ENCODE assay signal across 17 mouse cellular contexts in genomic region chr1:118613631-118614183, GRCm38 (mm10). TPM values are rescaled to one million over a fixed set of nuclear protein-coding genes. Genes with fewer than 3 reads are reported as not detected.
DNase-seq lines count a peak whose midpoint lies in the region; ATAC-seq and TF ChIP-seq lines count a peak whose summit lies in the region.
"Had no signal": no experiment of that assay in that cellular context is flagged by ENCODE, and none has a peak within 500 bp of the region (broad histone marks: within the 10 kb centered on the region; RNA-seq: fewer than 3 reads in every experiment).

No protein-coding gene starts in this region.

- no peak overlapping the region for H3K9ac ChIP-seq in midbrain, embryonic 11.5 days (ENCODE audit: low read length)
- H3K9ac ChIP-seq in midbrain, embryonic 14.5 days (replicated peaks; ENCODE audit: low read length) = no peak overlapping the region
- no peak overlapping the region for H3K9ac ChIP-seq in intestine, postnatal 0 days (ENCODE audit: low read depth, low read length)
- no peak overlapping the region for H3K9ac ChIP-seq in kidney, embryonic 16.5 days (replicated peaks; ENCODE audit: low read length)
- H3K9ac ChIP-seq in liver, embryonic 14.5 days (replicated peaks) = no peak overlapping the region
- H3K9ac ChIP-seq: embryonic facial prominence, embryonic 13.5 days; limb, embryonic 12.5 days had no signal

- H3K4me2 ChIP-seq in midbrain, embryonic 11.5 days = no peak overlapping the region
- no peak overlapping the region for H3K4me2 ChIP-seq in midbrain, embryonic 14.5 days (ENCODE audit: low read length)
- no peak overlapping the region for H3K4me2 ChIP-seq in intestine, postnatal 0 days (replicated peaks; ENCODE audit: low read depth)
- no peak overlapping the region for H3K4me2 ChIP-seq in kidney, embryonic 16.5 days (replicated peaks; ENCODE audit: low read depth, low read length)
- no peak overlapping the region for H3K4me2 ChIP-seq in liver, embryonic 14.5 days (ENCODE audit: low read depth)
- H3K4me2 ChIP-seq: embryonic facial prominence, embryonic 13.5 days; limb, embryonic 12.5 days had no signal

- no peak for TF ChIP-seq EP300 in liver, embryonic 14.5 days (IDR thresholded peaks at IDR 0.05; ENCODE audit: low read depth)

- H3K36me3 ChIP-seq in midbrain, embryonic 11.5 days (ENCODE audit: control insufficient read depth, insufficient read depth, low read length) = peaks cover 4% of the 10 kb centered on the region
- H3K36me3 ChIP-seq in midbrain, embryonic 14.5 days (ENCODE audit: control insufficient read depth, insufficient read depth, low read length) = peaks cover 14% of the 10 kb centered on the region
- H3K36me3 ChIP-seq in intestine, postnatal 0 days (ENCODE audit: control insufficient read depth, insufficient read depth) = peaks cover 12% of the 10 kb centered on the region; the same call in 1 of the 2 replicates
- H3K36me3 ChIP-seq in kidney, embryonic 16.5 days (ENCODE audit: insufficient read depth, low read length) = peaks cover 8% of the 10 kb centered on the region; the same call in 1 of the 2 replicates
- H3K36me3 ChIP-seq in liver, embryonic 14.5 days (replicated peaks; ENCODE audit: control insufficient read depth, insufficient read depth, low read depth) = no peaks in the 10 kb centered on the region; the same call in 1 of the 2 replicates

- 89% methylated on average over 3 of the region's 3 CpGs for WGBS in midbrain, embryonic 11.5 days
- WGBS in midbrain, embryonic 14.5 days = 90% methylated on average over 3 of the region's 3 CpGs
- 60% methylated on average over 3 of the region's 3 CpGs for WGBS in intestine, postnatal 0 days
- WGBS in kidney, embryonic 16.5 days = 79% methylated on average over 3 of the region's 3 CpGs
- 63% methylated on average over 3 of the region's 3 CpGs for WGBS in liver, embryonic 14.5 days (ENCODE audit: insufficient replicate concordance)

- no peaks in the 10 kb centered on the region for H3K27me3 ChIP-seq in midbrain, embryonic 11.5 days (ENCODE audit: control insufficient read depth, insufficient read depth, low read length)
- H3K27me3 ChIP-seq in midbrain, embryonic 14.5 days (ENCODE audit: control insufficient read depth, insufficient read depth, low read length) = no peaks in the 10 kb centered on the region
- no peaks in the 10 kb centered on the region for H3K27me3 ChIP-seq in intestine, postnatal 0 days (replicated peaks; ENCODE audit: control insufficient read depth, insufficient read depth, low read length)
- no peaks in the 10 kb centered on the region for H3K27me3 ChIP-seq in kidney, embryonic 16.5 days (ENCODE audit: insufficient read depth, low read length)
- H3K27me3 ChIP-seq in liver, embryonic 14.5 days (ENCODE audit: control insufficient read depth, insufficient read depth, low read length) = no peaks in the 10 kb centered on the region
- H3K27me3 ChIP-seq: embryonic facial prominence, embryonic 13.5 days; limb, embryonic 12.5 days; Patski had no signal

- DNase-seq in midbrain, embryonic 11.5 days (ENCODE audit: low spot score, missing footprints) = peak; percentile 64
- no peak for DNase-seq in midbrain, embryonic 14.5 days
- peak in 2 of 3 experiments; percentile 27 to 34 for DNase-seq in liver, embryonic 14.5 days (ENCODE audit: low read depth in 3 of 3, low spot score in 3 of 3)
- DNase-seq in left cerebral cortex, adult 11 months (ENCODE audit: low spot score) = no peak
- no peak for DNase-seq in retina, postnatal 1 day
- no peak for DNase-seq in left cerebral cortex, adult 8-10 months (ENCODE audit: low spot score in 2 of 2)
- DNase-seq: B cell, adult 2 months; cerebellum, adult 11-12 months; right cerebral cortex, postnatal 14 days had no signal

- no peak for ATAC-seq in midbrain, embryonic 11.5 days (ENCODE audit: low FRiP score)
- no peak for ATAC-seq in midbrain, embryonic 14.5 days (ENCODE audit: low FRiP score, low TSS enrichment)
- ATAC-seq in intestine, postnatal 0 days = peak; percentile 54; the same call in 1 of the 2 replicates
- ATAC-seq in kidney, embryonic 16.5 days (ENCODE audit: low FRiP score, low TSS enrichment) = peak; percentile 87
- ATAC-seq in liver, embryonic 14.5 days (ENCODE audit: insufficient read depth) = peak; percentile 71; the same call in 1 of the 2 replicates
- ATAC-seq: lung, postnatal 0 days; Patski had no signal

- H3K9me3 ChIP-seq in midbrain, embryonic 11.5 days (ENCODE audit: control insufficient read depth, low read length) = no peaks in the 10 kb centered on the region
- no peaks in the 10 kb centered on the region for H3K9me3 ChIP-seq in midbrain, embryonic 14.5 days (ENCODE audit: control insufficient read depth, low read length)
- no peaks in the 10 kb centered on the region for H3K9me3 ChIP-seq in intestine, postnatal 0 days (ENCODE audit: control insufficient read depth)
- no peaks in the 10 kb centered on the region for H3K9me3 ChIP-seq in kidney, embryonic 16.5 days (ENCODE audit: low read length)
- no peaks in the 10 kb centered on the region for H3K9me3 ChIP-seq in liver, embryonic 14.5 days (ENCODE audit: control insufficient read depth, low read length)
- H3K9me3 ChIP-seq: embryonic facial prominence, embryonic 13.5 days; limb, embryonic 12.5 days had no signal

- TF ChIP-seq CTCF in intestine, postnatal 0 days (IDR thresholded peaks at IDR 0.05; ENCODE audit: low read depth) = no peak
- TF ChIP-seq CTCF in liver, embryonic 14.5 days (IDR thresholded peaks at IDR 0.05; ENCODE audit: low read depth) = no peak

- no peak overlapping the region for H3K4me3 ChIP-seq in midbrain, embryonic 11.5 days (ENCODE audit: low read depth, low read length)
- no peak overlapping the region for H3K4me3 ChIP-seq in midbrain, embryonic 14.5 days (replicated peaks; ENCODE audit: low read depth, low read length)
- H3K4me3 ChIP-seq in intestine, postnatal 0 days (ENCODE audit: low read depth, low read length) = no peak overlapping the region
- no peak overlapping the region for H3K4me3 ChIP-seq in kidney, embryonic 16.5 days (ENCODE audit: low read length)
- H3K4me3 ChIP-seq in liver, embryonic 14.5 days (ENCODE audit: insufficient read depth in 1 of 2, low read depth in 2 of 2, low read length in 2 of 2) = no peak overlapping the region
- H3K4me3 ChIP-seq: embryonic facial prominence, embryonic 13.5 days; left cerebral cortex, adult 2 months; limb, embryonic 12.5 days had no signal

- H3K27ac ChIP-seq in midbrain, embryonic 11.5 days (ENCODE audit: low read depth, low read length) = no peak overlapping the region
- H3K27ac ChIP-seq in midbrain, embryonic 14.5 days (replicated peaks; ENCODE audit: low read depth, low read length) = no peak overlapping the region
- no peak overlapping the region for H3K27ac ChIP-seq in intestine, postnatal 0 days (ENCODE audit: low read depth, low read length)
- H3K27ac ChIP-seq in kidney, embryonic 16.5 days (ENCODE audit: low read length) = peak overlapping the region; percentile 70
- H3K27ac ChIP-seq in liver, embryonic 14.5 days = no peak overlapping the region
- H3K27ac ChIP-seq: embryonic facial prominence, embryonic 13.5 days; left cerebral cortex, adult 2 months; limb, embryonic 12.5 days had no signal

- H3K4me1 ChIP-seq in midbrain, embryonic 11.5 days (ENCODE audit: control insufficient read depth, insufficient read depth, low read length) = no peaks in the 10 kb centered on the region
- no peaks in the 10 kb centered on the region for H3K4me1 ChIP-seq in midbrain, embryonic 14.5 days (ENCODE audit: control insufficient read depth, insufficient read depth, low read length)
- H3K4me1 ChIP-seq in intestine, postnatal 0 days (replicated peaks; ENCODE audit: control insufficient read depth, insufficient read depth, low read length) = no peaks in the 10 kb centered on the region
- H3K4me1 ChIP-seq in kidney, embryonic 16.5 days (ENCODE audit: insufficient read depth, low read length) = no peaks in the 10 kb centered on the region
- no peaks in the 10 kb centered on the region; a peak in 1 of 4 replicates for H3K4me1 ChIP-seq in liver, embryonic 14.5 days (replicated peaks; ENCODE audit: control insufficient read depth in 2 of 2, insufficient read depth in 2 of 2, low read length in 1 of 2)
- H3K4me1 ChIP-seq: embryonic facial prominence, embryonic 13.5 days; limb, embryonic 12.5 days had no signal

RNA-seq across cellular contexts. Expression of gene Tfcp2l1, which starts 14.0 kb away (rescaled TPM):
- polyA plus RNA-seq in midbrain, embryonic 11.5 days (2014; fragmentation: Nextera tagmentation; extraction: Ambion mirVana) = 0.10 and 0.12 TPM in 2 replicates
- polyA plus RNA-seq in midbrain, embryonic 14.5 days (2014; fragmentation: Nextera tagmentation; extraction: Ambion mirVana) = 0.26 and 0.62 TPM in 2 replicates
- polyA plus RNA-seq in intestine, postnatal 0 days (2015; fragmentation: Nextera tagmentation; extraction: Ambion mirVana) = 3.0 and 3.4 TPM in 2 replicates
- polyA plus RNA-seq in kidney, embryonic 16.5 days (2015; fragmentation: Nextera tagmentation; extraction: Ambion mirVana) = 32.2 and 34.8 TPM in 2 replicates
- 0.70 and 0.94 TPM in 2 replicates for polyA plus RNA-seq in liver, embryonic 14.5 days (2012; rRNA removed)
- polyA plus RNA-seq in liver, embryonic 14.5 days (2014; fragmentation: Nextera tagmentation; extraction: Ambion mirVana) = 1.1 and 1.2 TPM in 2 replicates
- 1 to 10 TPM; 3.2 to 3.8 (median 3.5) TPM for total RNA-seq in left cerebral cortex, adult 8-10 months (2022)
- total RNA-seq: megakaryocyte-erythroid progenitor cell, adult 5-6 weeks had no signal

Comparison
In these comparisons a context has a peak if more than half of its experiments do, and no peak if none do; other contexts are left out.
1. DNase-seq: peak in midbrain, embryonic 11.5 days (single experiment) and liver, embryonic 14.5 days (2 of 3); none in midbrain, embryonic 14.5 days (single experiment), left cerebral cortex, adult 11 months (single experiment), retina, postnatal 1 day (single experiment) and left cerebral cortex, adult 8-10 months (0 of 2).
2. ATAC-seq: peak in intestine, postnatal 0 days (single experiment), kidney, embryonic 16.5 days (single experiment) and liver, embryonic 14.5 days (single experiment); none in midbrain, embryonic 11.5 days (single experiment) and midbrain, embryonic 14.5 days (single experiment).